Mouse (Mus musculus) cerebellum, adult 2 months (tissue): ENCODE measurements around the gene Lsm11.

Source experiments
- CTCF ChIP-seq: fragments of 200-500 bp; IDR thresholded peaks from 2 replicates; pipeline ENCODE4 v1.5.1; 2011; ENCODE audit warnings: low read depth, mild to moderate bottlenecking, control low read depth, low read length, moderate library complexity, borderline replicate concordance; ENCODE audit not compliant: insufficient read depth
- POLR2A ChIP-seq: fragments of 200-500 bp; IDR thresholded peaks from 2 replicates; pipeline ENCODE4 v1.6.1; 2011; ENCODE audit warnings: low read length, control low read depth, borderline replicate concordance; ENCODE audit not compliant: insufficient read depth

- TF ChIP-seq CTCF, result no peak
- TF ChIP-seq POLR2A, result no peak
Observed at GRCm38 (mm10) chr11:45921480-45921898, 23.2 kb downstream of the Lsm11 start.
